Mouse (Mus musculus): ENCODE results near the gene Alcam. TPM values are rescaled to one million over a fixed set of nuclear protein-coding genes. Genes with fewer than 3 reads are reported as not detected.

The Alcam gene
- polyA plus RNA-seq (2015; fragmentation: Nextera tagmentation; extraction: Ambion mirVana), result 40.3 and 41.7 TPM in 2 replicates

GRCm38 (mm10) chr16:52453971-52454514, at the start of gene Alcam:
Alcam (minus strand) TSS chr16:52454074.

